Mouse (Mus musculus): Measurements from ENCODE around the gene Gulp1. TPM values are rescaled to one million over a fixed set of nuclear protein-coding genes. Genes with fewer than 3 reads are reported as not detected.

The Gulp1 gene
- total RNA-seq (2023) = not detected

GRCm38 (mm10) chr1:44551461-44552370 lies at the start of gene Gulp1:
TSS of gene Gulp1 (plus strand) at chr1:44551511.

All from B cell, adult 67 days (primary cell).